Mouse (Mus musculus) heart, postnatal 36 days (tissue): Measurements from ENCODE around the gene Klhl33. TPM values are rescaled to one million over a fixed set of nuclear protein-coding genes. Genes with fewer than 3 reads are reported as not detected.
"Not testable (repeated sequence)": the region's sequence is repeated elsewhere in the genome, so short reads cannot be mapped to it uniquely, and the experiment has no call there.

Experiments used
- DNase-seq, 2 experiments: peaks; one replicate each; pipeline ENCODE4 v3.0.0; 2021 to 2022
- intact Hi-C: fragments of 180-260 bp; cut with DNase I; formaldehyde crosslinking; loops from one replicate; pipeline ENCODE4 v1.15.1; 2025
- total RNA-seq, 2 experiments: library from RNA; stranded (reverse); gene quantifications; 2 replicates each; pipeline ENCODE4 v1.2.3; 2021

The Klhl33 gene
- total RNA-seq, 2 experiments from 2014 or later: 27.6 to 43.8 TPM

DNA sequence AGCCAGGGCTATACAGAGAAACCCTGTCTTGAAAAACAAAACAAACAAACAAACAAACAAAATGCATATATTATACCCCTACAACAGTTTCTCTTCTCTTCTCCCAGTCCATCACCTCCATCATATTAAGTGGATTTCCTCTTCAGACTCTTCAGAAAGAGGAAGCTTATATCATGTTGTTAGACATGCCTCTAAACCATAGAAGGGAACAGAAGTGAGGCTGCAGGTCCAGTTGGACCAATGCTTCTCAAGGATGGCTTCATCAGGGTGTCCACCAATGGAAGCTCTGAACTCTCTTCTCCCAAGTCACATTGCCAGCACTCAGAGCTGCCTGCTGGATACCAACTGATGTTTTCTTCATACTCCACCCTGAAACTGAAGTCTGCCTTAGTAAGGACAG, 8.0 kb upstream of the Klhl33 start:
- intact Hi-C loops, DNase-seq: not testable (repeated sequence)

DNA sequence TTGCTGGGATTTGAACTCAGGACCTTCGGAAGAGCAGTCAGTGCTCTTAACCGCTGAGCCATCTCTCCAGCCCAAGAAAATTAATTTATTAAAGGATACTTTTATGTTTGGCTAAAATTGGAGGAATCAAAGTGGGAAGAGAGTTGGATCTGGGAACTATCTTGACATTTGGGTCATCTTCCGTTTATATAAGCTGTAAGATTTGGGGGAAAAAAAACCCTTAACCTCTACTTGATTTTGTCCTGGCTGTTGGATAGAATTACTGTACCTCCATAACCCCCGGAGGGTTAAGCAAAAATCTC, 7.5 kb upstream of the Klhl33 start:
- DNase-seq: no peak
- intact Hi-C loops: no loop called here

DNA sequence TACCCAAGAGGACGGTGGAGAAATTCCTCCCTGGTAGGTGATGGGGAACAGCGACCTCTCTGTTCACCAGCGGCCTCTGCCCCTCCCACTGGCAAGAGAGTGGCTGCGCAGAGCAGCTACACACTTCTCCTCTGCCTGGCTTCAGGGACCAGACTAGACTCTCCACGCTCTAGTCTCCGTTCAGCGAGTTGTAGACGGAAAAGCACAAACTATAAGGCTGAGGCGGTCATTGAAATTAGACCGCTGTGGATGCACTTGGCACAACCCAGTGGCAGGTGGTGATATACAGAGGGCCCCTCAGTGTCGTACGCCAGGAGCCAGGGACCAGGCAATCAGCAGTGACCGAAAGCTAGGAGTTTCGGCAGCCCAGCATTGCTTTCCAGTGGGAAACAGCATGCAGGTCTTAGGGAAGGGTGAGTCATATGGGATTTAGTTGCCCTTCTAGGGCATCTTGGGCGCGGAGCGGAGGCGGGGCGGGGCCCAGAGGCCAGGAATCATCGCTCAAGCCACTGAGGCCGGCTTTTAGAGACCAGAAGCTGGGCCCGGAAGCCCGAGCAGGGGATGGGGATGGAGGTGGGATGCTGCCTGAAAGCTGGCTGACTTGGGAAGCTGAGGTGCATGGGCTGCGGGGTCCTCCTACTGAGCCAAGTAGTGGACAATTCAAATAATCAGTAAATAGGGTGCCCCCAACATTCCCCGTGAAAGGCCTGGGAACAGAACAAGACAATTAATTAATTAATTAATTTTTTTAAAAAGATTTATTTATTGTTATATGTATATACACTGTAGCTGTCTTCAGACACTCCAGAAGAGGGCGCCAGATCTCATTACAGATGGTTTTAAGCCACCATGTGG, 6.9 kb upstream of the Klhl33 start:
- DNase-seq: peak in 1 of 2 experiments; percentile 32
- intact Hi-C loops: no loop called here

DNA sequence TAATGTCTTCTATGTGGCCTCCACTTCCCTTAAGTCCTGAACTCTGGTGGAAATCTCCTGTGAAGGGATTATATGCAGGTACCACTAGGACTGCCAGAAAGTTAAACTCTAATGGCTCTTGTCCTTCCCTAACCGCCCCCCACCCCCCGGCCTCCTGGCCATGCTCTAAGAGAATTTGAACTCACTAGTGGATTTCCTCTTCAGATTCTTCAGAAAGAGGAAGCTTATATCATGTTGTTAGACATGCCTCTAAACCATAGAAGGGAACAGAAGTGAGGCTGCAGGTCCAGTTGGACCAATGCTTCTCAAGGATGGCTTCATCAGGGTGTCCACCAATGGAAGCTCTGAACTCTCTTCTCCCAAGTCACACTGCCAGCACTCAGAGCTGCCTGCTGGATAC, 685 bp upstream of the Klhl33 start:
- intact Hi-C loops, DNase-seq: not testable (repeated sequence)

DNA sequence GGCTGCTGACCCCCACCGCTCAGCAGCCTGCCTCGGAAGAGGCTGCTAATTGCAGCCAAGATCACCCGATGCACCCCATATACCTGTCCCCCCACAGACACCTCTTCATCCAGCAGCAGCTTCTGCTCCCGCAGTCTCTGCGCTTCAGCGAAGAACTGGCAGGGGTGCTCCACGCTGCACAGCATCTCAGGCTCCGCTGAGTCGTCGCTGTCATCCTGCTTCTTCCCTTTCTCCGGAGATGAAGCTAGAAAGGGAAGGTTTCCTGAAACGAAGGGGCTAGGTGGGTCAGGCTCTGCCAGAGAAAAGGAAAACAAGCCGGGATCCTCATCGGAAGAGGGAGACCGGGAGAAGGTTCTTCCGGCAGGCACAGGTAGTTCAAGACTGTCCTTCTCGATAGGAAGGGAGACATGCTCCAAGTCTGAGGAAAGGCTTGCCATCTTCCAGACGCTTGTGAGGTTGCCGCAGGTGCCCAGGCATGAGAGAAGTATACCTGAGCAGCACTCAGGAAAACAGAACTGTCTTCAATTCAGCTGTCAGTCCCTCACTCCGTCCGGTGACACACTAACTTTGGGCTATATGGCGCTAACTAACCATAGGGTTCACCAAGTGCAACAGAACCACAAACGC, 447 bp downstream of the Klhl33 start:
- peak in 1 of 2 experiments; percentile 28 for DNase-seq
- intact Hi-C loops: no loop called here

DNA sequence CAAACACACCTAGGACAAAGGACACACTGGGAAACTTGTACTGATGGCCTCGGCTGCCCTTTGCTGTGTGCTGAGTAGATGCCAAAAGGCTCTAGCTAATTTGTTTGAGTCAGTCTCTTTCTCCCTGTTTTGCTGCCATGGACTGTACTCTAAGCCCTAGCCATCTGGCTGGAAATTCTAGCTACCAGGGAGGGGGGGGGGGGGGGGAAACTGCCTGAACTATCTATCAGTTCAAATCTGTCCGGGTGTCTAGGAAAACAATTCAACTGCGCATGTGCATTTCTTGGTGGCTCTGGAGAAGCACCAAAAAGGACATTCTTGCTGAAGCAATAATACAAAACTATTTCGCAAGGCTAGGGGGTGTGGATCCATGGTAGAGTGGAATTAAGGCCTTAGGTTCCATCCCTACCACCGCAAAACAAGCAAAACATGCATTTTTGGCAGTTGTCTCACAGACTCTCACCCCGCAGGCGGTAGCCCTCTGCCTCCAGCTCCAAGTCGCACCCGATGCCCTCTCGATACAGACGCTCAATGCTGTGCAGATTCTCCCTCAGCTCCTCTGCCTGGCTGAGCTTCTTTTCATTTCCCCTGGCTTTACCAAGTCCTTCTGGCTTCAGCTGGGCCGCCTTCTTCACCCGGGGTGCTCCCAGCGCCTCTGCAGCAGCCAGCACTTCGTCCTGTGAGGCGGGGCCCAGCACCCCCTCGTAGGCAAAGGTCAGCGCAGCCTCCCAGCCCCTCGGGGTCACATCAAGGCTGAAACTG, 1.1 kb downstream of the Klhl33 start:
- intact Hi-C loops: no loop called here
- peak; percentile 66 to 82 for DNase-seq

DNA sequence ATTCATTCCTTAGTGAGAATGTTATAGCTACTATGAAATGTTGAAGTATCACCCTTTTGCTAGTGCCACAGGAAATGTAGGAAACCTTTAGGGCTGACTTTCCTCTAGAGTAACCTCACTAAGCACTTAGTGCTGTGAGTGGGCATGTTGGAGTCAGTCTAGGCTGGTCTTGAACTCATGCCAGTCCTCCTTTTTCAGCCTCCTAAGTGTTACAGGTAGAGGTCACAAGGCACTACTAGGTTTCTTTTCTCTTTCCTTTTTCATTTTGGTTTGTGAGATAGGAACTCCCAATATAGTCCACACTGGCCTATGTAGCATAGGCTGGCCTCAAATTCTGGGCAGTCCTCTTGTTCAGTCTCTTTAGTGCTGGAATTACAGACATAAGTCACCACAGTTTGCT, 1.9 kb downstream of the Klhl33 start:
- intact Hi-C loops: no loop called here
- DNase-seq: no peak

DNA sequence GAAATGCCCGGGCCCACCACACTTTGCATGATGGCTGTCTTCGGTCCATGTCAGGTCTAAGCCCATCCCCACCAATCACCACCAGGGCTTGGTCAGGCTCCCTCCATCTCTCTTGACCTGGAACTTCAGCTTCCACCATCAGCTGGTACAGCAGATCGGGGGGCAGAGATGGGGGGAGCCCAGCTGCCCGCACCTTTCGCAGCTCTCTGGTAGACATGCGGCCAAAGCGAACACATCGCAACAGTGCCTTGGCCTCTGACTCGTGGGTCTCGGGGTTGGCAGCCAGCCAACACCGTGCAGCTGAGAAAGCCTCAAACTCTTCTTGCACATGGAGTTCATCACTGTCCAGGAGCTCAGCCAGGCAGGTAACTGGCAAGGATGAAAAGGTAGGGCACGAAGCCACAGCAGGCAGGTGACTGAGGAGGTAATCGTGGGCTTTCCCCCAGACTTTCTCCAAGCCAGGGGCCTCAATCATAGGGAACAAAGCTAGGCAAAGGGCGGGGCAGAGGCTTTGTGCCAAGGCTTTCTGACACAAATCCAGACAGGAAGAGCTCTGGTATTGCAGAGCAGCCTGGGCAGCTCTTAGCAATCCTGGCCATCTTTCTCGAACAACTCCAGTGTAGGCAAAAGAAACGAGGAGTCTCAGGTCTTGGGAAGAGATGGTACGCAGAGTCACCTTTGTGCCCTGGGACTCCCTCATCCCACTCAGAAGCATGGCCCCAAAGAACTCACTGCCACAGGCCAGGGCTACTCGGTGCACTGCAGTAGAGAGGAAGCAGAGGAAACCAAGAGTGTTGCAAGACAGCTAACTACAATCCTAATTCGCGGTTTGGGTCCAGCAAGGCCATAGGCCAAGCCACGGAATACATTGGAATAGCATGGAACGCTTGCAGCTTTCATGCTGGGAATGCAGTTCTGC, 4.5 kb downstream of the Klhl33 start:
- DNase-seq: peak; percentile 35 to 43
- intact Hi-C loops: no loop called here

DNA sequence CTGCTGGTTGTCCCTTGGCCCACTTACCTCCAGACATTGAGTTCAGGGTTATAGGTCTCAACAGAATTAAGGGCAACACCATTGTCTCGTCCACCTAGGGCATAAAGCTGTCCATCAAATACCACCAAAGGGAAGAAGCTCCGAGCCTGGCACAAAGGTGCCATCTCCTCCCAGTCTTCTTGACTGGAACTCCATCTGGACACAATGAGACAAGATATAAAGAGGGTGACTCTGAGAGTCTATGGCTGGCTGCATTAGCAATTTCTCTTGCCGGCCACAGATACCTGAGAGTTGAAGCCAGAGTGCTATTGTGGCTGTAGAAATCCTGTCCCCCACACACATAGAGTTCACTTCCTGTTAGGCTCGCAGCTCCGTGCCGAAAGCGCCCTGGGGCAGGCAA, 5.2 kb downstream of the Klhl33 start:
- intact Hi-C loops: no loop called here
- no peak for DNase-seq

DNA sequence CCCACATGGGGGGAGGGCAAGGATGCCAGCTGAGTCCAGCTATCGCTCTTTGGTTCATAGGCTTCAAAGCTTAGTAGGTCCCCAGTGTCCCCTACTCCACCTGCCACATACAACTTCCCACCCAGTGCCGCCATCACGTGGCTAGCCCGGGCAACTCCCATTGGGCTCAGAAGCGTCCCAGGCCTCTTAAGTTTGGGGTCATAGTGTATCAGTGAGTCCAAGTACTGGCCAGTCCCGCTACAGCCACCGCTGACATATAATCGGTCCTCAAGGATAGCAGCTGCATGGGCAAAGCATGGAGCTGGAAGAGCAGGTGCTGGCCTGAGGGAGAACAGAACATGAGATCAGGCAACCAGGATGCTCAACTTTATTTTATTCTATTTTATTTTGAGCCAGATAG, 5.7 kb downstream of the Klhl33 start:
- intact Hi-C loops: no loop called here
- DNase-seq: no peak

DNA sequence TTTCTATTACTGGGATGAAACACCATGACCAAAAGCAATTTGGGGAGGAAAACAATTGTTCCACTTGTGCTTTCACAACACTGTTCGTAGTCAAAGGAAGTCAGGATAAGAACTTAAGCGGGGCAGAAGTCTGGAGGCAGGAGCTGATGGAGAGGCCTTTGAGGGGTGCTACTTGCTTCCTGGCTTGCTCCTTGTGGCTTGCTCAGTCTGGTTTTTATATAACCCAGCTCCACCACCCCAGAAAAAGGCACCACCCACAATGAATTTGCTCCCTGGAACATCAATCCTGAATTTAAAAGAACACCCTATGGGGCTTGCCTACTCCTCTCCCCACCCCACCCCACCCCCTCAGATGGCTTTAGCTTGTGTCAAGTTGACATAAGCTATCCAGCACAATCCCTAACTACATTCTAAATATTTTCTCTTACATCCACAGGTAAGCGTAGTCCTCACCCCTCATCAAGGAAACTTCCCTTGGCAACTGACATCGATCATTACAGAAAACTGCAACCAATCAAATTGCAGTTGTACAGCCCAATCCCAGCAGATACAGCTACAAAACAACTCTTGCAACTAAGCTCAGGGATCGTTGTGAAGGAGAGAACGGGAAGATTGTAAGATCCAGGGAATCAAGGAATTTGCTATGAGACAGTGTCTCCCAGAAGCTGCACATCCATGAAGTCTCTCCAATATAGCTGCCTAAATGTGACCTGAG, 20.9 kb downstream of the Klhl33 start:
- DNase-seq: no peak
- intact Hi-C loops: loop anchor here (10.0 kb wide), 1 partner anchor 188 kb away; no protein-coding TSS in a partner anchor

DNA sequence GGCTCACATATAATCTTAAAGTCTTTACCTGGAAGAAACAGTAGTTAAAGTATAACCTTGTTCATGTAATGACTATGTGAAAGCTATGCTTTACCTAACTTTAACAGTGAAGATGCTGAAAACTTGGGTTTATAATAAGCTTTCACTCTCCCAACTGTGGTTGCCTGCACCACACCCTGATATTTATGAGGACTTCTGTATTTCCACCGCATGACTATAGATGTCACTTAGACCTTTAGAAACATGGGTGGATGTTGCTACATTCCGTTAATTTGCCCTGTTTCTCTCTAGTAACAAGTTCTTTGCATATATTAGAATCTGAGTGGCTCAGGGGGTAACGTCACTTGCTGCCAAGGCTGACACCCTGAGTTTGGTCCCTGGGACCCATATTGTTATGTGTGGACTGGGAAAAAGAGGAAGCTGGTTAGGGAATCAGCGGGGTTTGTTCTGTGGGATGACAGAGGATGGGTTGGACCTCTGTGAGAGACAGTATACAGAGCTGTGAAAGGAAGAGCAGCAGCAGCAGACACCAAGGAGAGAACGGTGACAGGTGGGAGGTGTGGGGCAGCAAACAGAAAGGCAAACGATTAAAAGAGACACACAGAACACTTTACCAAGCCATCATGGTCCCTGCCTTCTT, 21.6 kb downstream of the Klhl33 start:
- no peak for DNase-seq
- intact Hi-C loops: loop anchor here (10.0 kb wide), 1 partner anchor 189 kb away; no protein-coding TSS in a partner anchor

DNA sequence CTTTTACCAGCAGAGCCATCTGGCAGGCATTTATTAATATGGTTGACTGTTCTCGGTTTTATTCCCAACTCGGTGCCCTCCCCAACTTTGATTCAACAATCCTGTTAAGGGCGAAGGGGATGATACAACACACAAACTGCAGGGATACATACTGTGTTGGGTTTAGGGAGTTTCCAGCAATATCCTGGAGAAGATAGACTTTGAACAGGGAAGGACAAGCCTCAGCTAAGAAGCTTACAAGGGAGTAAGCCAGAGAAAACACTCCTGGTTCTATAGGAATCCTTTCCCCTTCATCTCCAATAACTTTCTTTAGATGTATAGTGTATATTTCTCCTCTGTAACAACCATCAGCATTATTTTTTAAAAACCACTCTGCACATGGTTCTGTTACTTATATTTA, 22.1 kb downstream of the Klhl33 start:
- DNase-seq: no peak
- intact Hi-C loops: loop anchor here (10.0 kb wide), 1 partner anchor 190 kb away; no protein-coding TSS in a partner anchor

DNA sequence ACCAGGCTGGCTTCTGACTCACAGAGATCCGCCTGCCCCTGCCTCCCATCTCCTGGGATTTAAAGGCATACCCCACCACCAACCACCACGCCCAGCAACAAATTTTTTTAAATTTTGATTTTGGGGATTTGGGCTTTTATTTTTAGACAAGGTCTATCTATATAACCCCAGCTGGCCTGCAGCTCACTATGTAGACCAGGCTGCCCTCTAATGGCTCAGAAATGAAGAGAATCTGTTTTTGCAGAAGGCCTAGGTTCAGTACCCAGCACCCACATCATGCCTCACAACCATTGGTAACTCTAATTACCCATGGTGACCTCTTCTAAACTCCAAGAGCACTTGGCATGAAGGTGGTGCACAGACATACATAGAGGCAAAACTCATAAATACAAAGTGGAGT, 26.0 kb downstream of the Klhl33 start:
- DNase-seq: no peak
- intact Hi-C loops: loop anchor here (5.0 to 10.0 kb wide), 2 partner anchors 61 to 194 kb away; partner anchors contain the start of genes Pip4p1 and Pnp

DNA sequence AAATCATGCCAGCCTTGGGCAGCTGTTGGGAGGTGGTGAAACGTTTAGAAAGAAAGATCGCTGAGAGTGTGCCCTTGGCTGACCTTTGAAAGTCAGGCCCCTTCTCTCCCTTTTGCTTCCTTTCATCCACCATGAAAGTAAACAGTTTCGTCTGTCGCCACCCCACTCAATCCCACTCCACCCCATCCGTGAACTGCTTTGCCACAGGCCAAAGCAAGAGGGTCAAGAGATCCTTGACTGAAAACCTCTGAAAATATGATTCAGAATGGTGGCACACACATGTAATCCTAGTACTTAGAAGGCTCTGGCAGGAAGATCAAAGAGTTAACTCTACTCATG, 26.5 kb downstream of the Klhl33 start:
- intact Hi-C loops: loop anchor here (5.0 to 10.0 kb wide), 2 partner anchors 62 to 194 kb away; partner anchors contain the start of genes Pip4p1 and Pnp
- no peak for DNase-seq

DNA sequence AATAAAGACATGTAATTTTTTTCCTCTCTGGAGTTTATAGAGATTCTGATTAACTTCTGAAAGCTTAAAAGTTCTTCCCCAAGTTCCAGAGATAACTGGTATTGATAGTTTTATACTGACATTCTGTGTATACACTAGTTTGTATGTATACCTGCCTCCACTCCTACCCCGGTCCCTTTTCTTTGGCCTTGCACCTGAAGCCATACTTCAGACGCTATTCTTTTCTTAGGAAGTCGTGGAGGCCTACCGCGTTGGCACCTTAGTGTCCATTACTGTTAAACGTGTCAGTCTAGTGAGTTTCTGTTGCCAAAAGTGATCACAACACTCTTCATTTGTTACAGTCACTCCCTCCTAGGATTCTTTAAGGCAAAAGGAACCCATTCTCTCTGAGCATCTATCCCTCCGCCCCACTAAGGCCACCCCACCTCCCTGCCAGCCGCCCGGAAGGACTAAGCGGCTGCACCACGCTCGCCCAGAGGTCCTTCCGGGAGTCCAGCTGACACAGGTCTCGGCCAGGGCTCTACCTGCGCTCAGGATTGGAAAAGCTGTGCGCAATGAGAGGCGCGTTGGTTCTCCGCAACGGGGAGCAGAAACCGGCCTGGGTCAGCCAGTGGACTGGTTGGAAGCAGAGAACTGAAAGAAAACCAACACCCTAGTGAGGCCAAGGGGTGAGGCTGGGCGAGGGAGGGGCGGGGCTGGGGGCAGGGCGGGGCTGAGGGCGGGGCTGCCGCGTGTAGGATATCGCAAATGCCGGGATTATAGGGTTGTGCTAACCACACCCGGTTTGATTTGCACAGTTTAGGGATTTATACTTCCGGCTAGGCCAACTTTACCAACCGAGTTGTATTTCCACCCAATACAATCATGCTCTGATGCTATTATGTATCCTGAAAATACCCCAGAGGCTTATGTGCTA, 27.2 kb downstream of the Klhl33 start, which contains the start of gene Tep1:
TSS of gene Tep1 (minus strand) at position 672 of the 916 bp plus-strand sequence.
- DNase-seq: peak; percentile 70 to 85
- intact Hi-C loops: loop anchor here (5.0 to 10.0 kb wide), 2 partner anchors 62 to 195 kb away; partner anchors contain the start of genes Pip4p1 and Pnp

DNA sequence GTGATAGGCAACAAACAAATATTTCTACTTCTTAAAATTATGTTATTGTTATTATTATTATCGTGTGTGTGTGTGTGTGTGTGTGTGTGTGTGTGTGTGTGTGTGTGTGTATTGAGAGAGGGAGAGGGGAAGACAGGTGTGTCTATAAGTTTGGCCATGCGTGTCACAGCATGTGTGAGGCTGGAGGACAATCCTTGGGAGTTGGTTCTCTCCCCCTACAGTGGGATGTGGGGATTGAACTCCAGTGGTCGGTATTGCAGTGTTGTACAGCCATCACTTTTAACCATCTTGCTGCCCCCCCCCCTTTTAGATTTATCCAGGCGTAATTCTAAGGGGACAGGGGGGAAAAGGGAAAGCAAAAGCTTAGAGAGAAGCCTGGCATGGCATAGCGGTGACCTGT, 28.7 kb downstream of the Klhl33 start:
- intact Hi-C loops: no loop called here
- DNase-seq: no peak

DNA sequence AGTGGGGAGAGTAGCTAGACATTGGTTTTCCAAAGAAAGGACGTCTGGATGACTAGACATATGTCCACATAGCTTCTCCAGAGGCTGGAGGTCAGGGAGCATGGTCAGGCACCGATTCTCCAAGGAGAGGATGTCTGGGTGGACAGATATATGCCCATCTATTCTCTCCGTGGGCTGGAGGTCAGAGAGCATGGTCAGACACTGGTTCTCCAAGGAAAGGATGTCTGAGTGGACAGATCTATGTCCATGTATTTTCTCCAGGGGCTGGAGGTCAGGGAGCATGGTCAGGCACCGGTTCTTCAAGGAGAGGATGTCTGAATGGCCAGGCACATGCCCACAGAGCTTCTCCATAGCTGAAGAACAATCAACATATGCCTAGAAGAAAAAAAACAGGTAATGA, 29.1 kb downstream of the Klhl33 start:
- DNase-seq: no peak
- intact Hi-C loops: no loop called here
